Mouse (Mus musculus) splenic B cell, adult 2 months (primary cell): Measurements from ENCODE around the gene Sgta.
A peak's percentile ranks its signal among the peaks of the same experiment; 100 is the strongest.

Experiments
- DNase-seq: peaks from one replicate; pipeline ENCODE4 v3.0.0-alpha.2; 2011; ENCODE audit warnings: low read depth, low spot score
- H3K27me3 ChIP-seq: 2 replicates; pipeline ENCODE4 v1.6.1; 2012; ENCODE audit warnings: mild to moderate bottlenecking, low read length, moderate library complexity, mixed read lengths; ENCODE audit not compliant: control insufficient read depth, poor library complexity, insufficient read depth, severe bottlenecking
- H3K36me3 ChIP-seq: 2 replicates; pipeline ENCODE4 v1.6.1; 2012; ENCODE audit warnings: mild to moderate bottlenecking, low read length, moderate library complexity, mixed read lengths; ENCODE audit not compliant: control insufficient read depth, poor library complexity, insufficient read depth, severe bottlenecking

Gene Sgta

DNA sequence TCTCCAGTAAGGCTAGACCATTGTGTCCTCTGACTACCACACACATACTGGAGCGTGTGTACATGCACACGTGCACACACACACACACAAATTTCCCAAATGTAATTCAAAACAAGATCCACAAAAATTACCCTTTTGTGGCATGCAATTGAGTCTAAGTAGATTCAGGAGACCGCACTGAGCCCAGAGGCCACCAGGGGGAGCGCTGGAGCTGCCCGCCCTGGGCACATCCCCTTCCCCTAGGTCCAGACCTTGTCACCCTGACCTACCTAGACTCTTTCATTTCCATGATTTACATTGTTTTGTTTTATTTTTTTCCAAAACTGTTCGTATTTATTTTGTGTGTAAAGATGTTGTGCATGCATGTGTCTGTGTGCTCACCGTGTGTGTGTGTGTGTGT is 43.3 kb downstream of the Sgta start:
- DNase-seq = peak; percentile 83

DNA sequence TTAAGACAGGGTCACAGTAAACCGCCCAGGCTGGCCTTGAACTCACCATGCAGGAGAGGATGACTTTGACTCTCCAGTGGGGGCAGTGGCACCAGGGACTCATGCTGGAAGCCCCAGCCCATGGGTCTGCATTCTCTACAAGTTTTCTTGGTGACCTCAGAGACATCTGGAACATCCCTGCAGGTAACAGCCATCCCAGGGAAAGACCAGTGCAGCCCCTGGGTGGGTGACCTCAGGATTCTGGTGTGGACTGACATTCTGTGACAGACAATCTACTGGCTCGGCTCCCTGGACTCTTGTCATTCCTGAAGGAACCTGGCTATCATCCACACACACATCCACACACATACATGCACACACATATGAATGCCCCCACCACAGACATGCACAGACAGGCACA is 44.3 kb downstream of the Sgta start:
- Histone ChIP-seq H3K36me3 (no peaks in the 10 kb centered on the region), H3K27me3 (no peaks in the 10 kb centered on the region)
- no peak for DNase-seq

More for the DNA sequence above, 43.3 kb downstream of the Sgta start:
- Histone ChIP-seq H3K36me3 (no peaks in the 10 kb centered on the region), H3K27me3 (no peaks in the 10 kb centered on the region)

DNA sequence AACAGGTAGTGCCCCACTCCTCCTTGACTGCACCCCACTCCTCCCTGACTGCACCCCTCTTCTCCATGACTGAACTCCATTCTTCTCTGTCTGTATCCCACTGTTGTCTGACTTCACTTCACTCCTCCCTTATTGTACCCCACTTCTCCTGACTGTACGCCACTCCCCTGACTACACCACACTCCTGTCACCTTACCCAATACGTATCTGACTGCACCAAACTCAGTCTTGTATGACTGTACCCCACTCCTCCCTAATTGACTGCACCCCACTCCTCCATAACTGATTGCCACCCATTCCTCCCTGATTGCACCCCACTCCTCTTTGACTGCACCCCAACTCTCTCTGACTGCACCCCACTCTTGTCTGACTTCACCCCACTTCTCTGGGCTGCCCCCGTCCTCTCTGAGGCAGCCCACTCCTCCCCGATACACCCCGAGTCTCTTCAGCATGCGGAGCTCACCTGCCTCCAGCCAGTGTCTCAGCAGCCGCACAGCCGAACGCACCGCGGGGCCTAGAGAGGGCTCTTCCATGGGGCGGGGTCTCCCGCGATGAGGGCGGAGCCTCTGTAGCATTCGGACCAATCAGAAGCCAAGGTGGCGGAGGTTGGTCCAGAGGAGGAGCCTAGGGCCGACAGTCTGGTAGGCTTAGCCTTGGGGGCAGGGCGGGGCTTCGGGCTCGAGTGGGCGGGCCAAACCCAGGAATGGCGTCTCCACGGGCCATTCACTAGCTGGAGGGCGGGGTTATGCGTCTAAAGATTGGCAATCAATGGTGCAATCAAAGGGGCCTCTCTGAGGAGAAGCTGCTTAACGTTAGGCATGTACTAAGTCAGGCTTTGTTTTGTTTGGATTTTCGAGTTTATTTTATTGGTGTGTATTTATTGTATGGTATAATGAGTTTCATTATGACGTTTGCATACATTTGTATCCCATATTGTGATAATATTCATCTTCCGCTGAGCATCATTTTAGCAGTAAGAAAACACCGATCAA is 45.3 kb downstream of the Sgta start, which contains the start of gene Gng7:
Gene Gng7 (minus strand): TSS at position 553 of the 992 bp plus-strand sequence.
- H3K36me3 ChIP-seq = no peaks in the 10 kb centered on the region
- DNase-seq = peak; percentile 90
- no peaks in the 10 kb centered on the region for H3K27me3 ChIP-seq

DNA sequence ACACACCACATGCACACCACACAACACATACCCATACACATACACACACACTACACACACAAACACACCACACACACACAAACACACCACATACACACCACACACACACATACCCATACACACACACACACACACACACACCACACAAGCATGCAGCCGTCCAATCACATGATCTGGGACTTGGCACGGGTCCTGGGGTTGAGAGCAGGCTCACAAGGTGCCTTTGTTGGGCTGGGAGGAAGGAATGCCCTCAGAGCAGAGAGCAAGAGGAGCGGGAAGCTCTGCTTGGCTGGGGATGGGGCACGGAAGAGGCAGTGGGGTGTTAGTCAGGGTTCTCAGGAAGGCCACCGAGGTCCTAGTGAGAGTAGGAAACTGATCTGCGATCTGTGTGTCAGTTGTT is 49.1 kb downstream of the Sgta start:
- Histone ChIP-seq H3K27me3 (no peaks in the 10 kb centered on the region), H3K36me3 (no peaks in the 10 kb centered on the region)
- DNase-seq = no peak

DNA sequence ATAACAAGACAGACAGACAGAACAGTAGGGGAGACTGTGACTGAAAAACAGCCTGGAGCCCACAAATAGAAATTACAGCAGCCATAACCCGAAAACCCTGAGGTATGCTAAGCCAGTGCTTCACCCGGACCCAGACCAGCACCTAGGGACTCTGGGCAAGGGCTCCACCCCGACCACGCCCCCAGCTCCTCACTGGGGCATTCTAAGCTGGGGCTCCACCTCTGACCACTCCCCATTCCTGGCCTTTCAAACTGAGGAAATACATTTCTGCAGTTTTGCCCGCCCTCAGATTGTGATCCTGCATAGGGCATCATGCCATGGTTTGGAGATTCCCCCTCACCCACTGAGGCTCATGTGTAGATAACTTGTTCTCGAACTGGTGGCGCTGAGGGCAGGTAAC is 52.7 kb downstream of the Sgta start:
- Histone ChIP-seq H3K27me3 (no peaks in the 10 kb centered on the region), H3K36me3 (no peaks in the 10 kb centered on the region)
- no peak for DNase-seq

- Histone ChIP-seq H3K36me3 (no peaks in the 10 kb centered on the region), H3K27me3 (no peaks in the 10 kb centered on the region)
- no peak for DNase-seq
Measured at GRCm38 (mm10) chr10:81006005-81006677, 53.8 kb downstream of the Sgta start.

DNA sequence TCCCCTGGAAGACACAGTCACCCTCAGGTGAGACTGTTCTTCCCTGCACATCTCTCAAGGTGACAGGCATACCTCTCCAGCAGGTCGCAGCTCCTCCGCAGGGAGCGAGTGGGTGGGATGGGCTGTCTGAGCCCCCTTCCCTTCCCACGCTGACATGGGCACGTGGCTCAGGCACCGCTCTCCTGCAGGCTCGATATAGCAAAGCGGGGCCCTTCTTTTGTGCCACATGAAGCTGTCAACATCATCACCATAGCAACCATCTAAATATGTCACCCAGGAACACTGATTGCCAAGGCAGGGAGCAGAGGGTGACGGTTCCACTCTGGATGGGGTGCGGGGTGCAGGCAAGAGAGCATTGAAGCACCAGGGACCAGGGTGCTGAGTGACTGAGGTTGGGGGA is 58.8 kb downstream of the Sgta start:
- no peak for DNase-seq
- no peaks in the 10 kb centered on the region for H3K27me3 ChIP-seq
- H3K36me3 ChIP-seq = no peaks in the 10 kb centered on the region

GRCm38 (mm10) chr10:81000197-81001062 is 59.6 kb downstream of the Sgta start:
- H3K27me3 ChIP-seq = no peaks in the 10 kb centered on the region
- DNase-seq = no peak
- no peaks in the 10 kb centered on the region for H3K36me3 ChIP-seq

DNA sequence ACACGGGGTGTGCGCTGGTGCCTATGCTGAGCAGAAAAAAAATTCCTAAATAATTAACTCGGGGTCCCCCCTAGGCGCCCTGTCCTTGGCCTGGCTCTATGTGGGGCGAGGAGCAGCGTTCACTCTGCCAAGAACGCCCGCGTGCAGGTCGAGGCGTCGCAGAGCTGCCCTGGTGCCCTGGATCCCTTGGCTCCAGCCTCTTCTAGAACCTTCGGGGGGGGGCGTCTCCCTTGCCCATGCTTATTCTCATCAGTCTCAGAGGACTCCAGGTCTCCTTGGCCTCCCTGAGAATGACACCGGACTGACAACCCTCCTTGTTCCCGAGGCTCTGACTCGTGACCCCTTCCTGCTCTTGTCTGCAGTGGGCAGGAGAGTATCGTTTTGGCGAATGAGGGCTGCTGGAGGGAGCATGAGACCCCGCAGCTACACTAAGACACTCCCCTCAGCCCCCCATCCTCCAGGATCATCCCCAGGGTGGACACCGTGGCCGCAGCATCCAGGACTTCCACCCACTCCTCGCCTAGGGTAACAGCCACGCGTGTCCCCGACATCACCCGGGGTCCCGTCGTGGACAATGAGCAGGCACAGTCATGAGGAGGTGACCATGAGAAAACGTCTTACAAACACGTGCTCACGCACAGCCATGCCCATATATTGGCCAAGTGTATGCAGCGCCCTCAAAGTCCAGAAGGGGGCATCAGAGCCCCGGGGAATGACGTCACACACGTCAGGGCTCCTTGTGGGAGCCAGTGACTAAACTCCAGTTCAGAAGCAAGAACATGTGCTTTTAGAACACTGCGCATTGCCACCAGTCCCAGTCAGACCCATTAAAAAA is 60.4 kb downstream of the Sgta start:
- Histone ChIP-seq H3K27me3 (no peaks in the 10 kb centered on the region), H3K36me3 (no peaks in the 10 kb centered on the region)
- peak; percentile 91 for DNase-seq

DNA sequence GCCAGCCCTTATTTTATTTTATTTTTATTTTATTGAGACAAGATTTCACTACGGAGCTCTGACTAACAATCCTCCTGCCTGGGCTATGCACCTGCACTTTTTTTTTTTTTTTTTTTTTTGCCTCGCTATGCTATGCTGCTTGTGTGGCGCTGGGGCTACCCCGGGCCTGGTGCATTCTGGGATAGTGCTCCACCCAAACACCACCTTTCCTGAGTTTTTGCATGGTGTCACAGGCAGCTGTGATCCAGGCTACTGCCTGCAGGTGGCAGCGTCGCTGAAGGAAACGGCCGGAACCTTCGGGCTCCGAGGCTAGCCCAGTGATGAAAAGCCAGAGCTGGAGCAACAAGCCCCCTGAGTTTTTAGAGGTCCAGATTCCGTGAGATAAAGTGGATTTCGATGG is 61.2 kb downstream of the Sgta start:
- Histone ChIP-seq H3K36me3 (no peaks in the 10 kb centered on the region), H3K27me3 (no peaks in the 10 kb centered on the region)
- peak; percentile 79 for DNase-seq

GRCm38 (mm10) chr10:80998021-80998420 is 62.0 kb downstream of the Sgta start:
- no peak for DNase-seq
- Histone ChIP-seq H3K36me3 (no peaks in the 10 kb centered on the region), H3K27me3 (no peaks in the 10 kb centered on the region)

- H3K36me3 ChIP-seq = no peaks in the 10 kb centered on the region
- H3K27me3 ChIP-seq = no peaks in the 10 kb centered on the region
- no peak for DNase-seq
Measured at GRCm38 (mm10) chr10:80997332-80997731, 62.6 kb downstream of the Sgta start.

GRCm38 (mm10) chr10:80996501-80996900 is 63.5 kb downstream of the Sgta start:
- H3K36me3 ChIP-seq = no peaks in the 10 kb centered on the region
- no peaks in the 10 kb centered on the region for H3K27me3 ChIP-seq
- no peak for DNase-seq
